ENCODE assay signal across 8 mouse cellular contexts in the genomic region with DNA sequence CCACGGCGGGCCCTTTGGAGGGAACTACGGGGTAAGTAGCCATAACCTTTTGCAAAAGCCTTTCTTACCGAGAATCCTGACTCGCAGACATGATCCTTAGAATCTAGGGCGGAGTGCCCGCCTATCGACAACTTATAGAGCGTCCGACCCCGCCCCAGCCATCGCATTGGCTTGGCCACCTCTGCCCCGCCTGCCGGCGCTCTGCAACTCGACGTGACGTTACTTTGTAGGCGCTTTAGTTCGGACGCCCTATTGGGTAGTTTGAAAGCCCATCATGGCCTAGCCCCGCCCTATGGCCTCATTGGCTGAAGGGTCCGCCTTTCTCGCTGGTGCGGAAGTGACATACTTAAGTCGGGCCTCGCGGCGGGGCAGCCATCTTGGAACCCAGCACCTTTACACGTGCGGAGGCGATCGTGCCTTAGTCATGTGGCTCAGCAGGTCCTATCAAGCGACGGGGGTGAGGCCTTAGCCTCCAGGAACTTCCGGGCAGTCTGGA. TPM values are rescaled to one million over a fixed set of nuclear protein-coding genes. Genes with fewer than 3 reads are reported as not detected.
A peak's percentile ranks its signal among the peaks of the same experiment; 100 is the strongest.
DNase-seq lines count a peak whose midpoint lies in the region; ATAC-seq lines count a peak whose summit lies in the region.

TSS of gene Eif4a1 (minus strand) at position 213 of the 496 bp plus-strand sequence.

- peak within 1 kb of the TSS; percentile 85 for H3K4me3 ChIP-seq in hindbrain, embryonic 14.5 days (replicated peaks; ENCODE audit: low read length)

- peak within 1 kb of the TSS; percentile 92 for H3K27ac ChIP-seq in hindbrain, embryonic 14.5 days

- WGBS in hindbrain, embryonic 14.5 days, result under 1% methylated on average over 36 of the region's 36 CpGs

- H3K36me3 ChIP-seq in hindbrain, embryonic 14.5 days (replicated peaks; ENCODE audit: control insufficient read depth, insufficient read depth), result peaks cover 81% of the 10 kb centered on the region

- H3K4me1 ChIP-seq in hindbrain, embryonic 14.5 days (replicated peaks; ENCODE audit: control insufficient read depth, insufficient read depth, low read length), result peaks cover 16% of the 10 kb centered on the region

- H3K4me2 ChIP-seq in hindbrain, embryonic 14.5 days (replicated peaks), result peak within 1 kb of the TSS; percentile 99

- peak; percentile 100 for DNase-seq in R1 (ENCODE audit: low read depth, low spot score)
- peak; percentile 100 for DNase-seq in cerebellum, postnatal 25 days
- peak; percentile 100 for DNase-seq in frontal cortex, postnatal 25 days (ENCODE audit: low spot score in 2 of 2)
- DNase-seq in hindbrain, embryonic 14.5 days (ENCODE audit: low spot score), result peak; percentile 100
- peak; percentile 100 for DNase-seq in layer of hippocampus, postnatal 36 days
- peak; percentile 100 for DNase-seq in lung, postnatal 36 days
- peak; percentile 100 for DNase-seq in retina, postnatal 1 day
- peak; percentile 100 for DNase-seq in urinary bladder, adult 18-20 months (ENCODE audit: low spot score in 2 of 2)

- no peaks in the 10 kb centered on the region for H3K9me3 ChIP-seq in hindbrain, embryonic 14.5 days (ENCODE audit: control insufficient read depth, low read length)

- no peaks in the 10 kb centered on the region for H3K27me3 ChIP-seq in hindbrain, embryonic 14.5 days (ENCODE audit: control insufficient read depth, insufficient read depth, low read length)

- H3K9ac ChIP-seq in hindbrain, embryonic 14.5 days, result peak within 1 kb of the TSS; percentile 90

- peak; percentile 97 for ATAC-seq in hindbrain, embryonic 14.5 days (ENCODE audit: low FRiP score)

RNA-seq across cellular contexts. Expression of gene Eif4a1, which starts in this region (rescaled TPM):
- polyA plus RNA-seq in hindbrain, embryonic 14.5 days (2014; fragmentation: Nextera tagmentation; extraction: Ambion mirVana), result 559 and 579 TPM in 2 replicates
- total RNA-seq in layer of hippocampus, postnatal 36 days (2021), result 100 to 1,000 TPM; 352 to 354 TPM

Comparison
In these comparisons a context has a peak if more than half of its experiments do, and no peak if none do; other contexts are left out.
1. Peak in every context shown above with its lines: DNase-seq, ATAC-seq, H3K4me3 ChIP-seq and H3K27ac ChIP-seq.